Mouse (Mus musculus) cerebellum, adult 11 months (tissue): ENCODE measurements around the gene Cfap43.
A peak's percentile ranks its signal among the peaks of the same experiment; 100 is the strongest.

ENCODE experiments used
- DNase-seq: peaks from one replicate; pipeline ENCODE4 v3.0.0; 2022

Cfap43 gene

DNA sequence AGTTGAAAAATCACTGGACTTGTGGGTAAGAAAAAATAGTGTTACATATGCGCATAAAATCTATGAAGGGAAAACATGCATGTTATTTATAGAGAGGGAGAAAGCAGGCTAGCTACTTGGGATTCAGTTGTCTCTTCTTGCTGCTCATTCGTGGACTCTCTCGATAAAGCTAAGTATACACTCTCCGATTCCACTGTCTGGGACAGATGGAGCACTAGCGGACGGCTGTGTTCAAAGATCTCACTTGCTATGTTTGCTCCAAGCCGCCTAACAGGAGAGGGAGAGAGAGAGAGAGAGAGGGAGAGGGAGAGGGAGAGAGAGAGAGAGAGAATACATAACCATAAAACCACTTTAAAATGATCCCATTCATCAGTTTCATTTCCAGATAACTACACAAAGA is 138.9 kb downstream of the Cfap43 start:
- DNase-seq = no peak

DNA sequence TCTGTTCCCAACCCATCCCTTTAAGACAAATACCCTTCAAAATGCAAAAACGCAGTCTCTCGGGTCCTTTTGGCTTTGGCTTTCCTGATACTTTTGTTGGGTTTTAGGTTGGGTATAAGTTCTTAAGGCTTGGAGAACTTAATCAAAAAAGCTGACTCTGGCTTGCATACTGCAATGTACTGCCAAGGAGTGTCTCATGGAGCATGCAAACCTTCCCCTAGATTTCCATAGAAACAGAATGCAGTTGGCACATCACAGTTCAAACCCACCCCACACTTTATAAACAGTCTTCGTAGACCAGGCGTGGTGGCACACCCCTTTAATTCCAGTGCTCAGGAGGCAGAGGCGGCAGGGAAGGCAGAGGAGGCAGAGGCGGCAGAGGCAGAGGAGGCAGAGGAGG is 141.2 kb downstream of the Cfap43 start:
- DNase-seq = no peak

GRCm38 (mm10) chr19:47755625-47756024 is 163.5 kb downstream of the Cfap43 start:
- no peak for DNase-seq

DNA sequence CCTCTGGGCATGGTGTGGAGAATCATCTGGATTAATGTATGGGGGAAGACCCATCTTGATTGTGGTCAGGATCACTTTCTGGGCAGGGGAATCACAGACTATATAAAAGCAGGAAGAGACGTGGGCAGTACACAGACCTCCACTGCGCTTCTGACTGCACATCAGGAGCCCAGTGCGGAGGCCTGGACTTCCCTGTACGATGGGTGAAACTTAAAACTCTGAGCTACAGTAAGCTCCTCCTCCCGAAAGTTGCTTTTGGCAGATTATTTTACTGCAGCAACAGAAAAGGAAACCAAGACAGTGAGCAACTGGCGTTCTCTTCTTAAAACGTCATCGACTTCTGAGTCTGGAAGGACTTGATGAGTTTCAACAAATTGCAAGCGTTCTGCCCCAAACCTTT is 164.2 kb downstream of the Cfap43 start:
- no peak for DNase-seq

DNA sequence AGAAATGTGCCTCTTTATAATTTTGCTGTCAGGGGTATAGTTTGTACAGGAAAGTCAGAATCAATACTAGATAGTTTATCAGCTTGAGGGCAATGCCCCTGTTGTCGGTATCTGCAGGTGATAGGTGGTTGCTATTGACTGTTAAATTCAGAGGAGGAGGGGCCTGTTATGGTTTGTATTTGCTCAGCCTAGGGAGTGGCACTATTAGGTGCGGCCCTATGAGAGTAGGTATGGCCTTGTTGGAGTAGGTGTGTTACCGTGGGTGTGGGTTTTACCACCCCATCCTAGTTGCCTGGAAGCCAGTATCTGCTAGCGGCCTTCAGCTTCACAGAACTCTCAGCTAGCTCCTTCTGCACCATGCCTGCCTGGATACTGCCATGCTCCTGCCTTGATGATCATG is 165.2 kb downstream of the Cfap43 start:
- no peak for DNase-seq

- DNase-seq = no peak
Observed at GRCm38 (mm10) chr19:47752456-47752855, 166.6 kb downstream of the Cfap43 start.

DNA sequence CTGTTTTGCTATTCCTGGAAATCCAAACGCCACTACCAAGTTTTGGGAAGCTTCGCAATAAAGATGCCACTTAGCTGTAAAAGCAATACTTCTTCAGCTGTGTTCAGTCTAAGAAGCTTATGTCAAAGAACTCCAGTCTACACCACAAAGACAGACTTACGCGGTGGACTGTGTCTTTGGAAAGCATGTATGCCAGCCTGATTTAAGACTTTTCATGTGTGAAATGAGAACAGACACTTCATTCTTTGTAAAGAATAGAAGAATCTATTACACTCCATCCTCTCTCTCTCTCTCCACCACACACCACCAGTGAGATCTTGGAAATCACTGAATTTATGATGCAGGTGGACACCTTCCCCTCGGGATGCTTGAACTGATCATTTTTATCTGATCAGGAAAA is 168.7 kb downstream of the Cfap43 start:
- DNase-seq = no peak

- DNase-seq = no peak
Observed at GRCm38 (mm10) chr19:47748950-47749349, 170.1 kb downstream of the Cfap43 start.

DNA sequence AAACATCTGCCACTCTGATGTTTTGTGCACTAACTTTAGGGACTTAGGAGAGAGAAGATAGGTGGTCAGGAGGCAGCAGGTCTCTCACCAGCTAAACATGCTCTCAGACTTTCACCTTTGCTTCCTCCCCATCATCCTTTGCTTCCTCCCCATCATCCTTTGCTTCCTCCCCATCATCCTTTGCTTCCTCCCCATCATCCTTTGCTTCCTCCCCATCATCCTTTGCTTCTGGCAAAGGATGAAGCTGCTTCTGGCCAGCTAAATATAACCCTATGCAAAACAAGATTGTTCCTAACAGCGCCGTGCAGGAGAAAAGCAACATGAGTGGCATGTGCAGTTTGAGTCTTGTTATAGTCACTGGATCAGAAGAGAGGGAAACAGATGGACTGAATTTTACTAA is 172.0 kb downstream of the Cfap43 start:
- no peak for DNase-seq

- DNase-seq = peak; percentile 65
Observed at GRCm38 (mm10) chr19:47731931-47732330, 187.2 kb downstream of the Cfap43 start.

DNA sequence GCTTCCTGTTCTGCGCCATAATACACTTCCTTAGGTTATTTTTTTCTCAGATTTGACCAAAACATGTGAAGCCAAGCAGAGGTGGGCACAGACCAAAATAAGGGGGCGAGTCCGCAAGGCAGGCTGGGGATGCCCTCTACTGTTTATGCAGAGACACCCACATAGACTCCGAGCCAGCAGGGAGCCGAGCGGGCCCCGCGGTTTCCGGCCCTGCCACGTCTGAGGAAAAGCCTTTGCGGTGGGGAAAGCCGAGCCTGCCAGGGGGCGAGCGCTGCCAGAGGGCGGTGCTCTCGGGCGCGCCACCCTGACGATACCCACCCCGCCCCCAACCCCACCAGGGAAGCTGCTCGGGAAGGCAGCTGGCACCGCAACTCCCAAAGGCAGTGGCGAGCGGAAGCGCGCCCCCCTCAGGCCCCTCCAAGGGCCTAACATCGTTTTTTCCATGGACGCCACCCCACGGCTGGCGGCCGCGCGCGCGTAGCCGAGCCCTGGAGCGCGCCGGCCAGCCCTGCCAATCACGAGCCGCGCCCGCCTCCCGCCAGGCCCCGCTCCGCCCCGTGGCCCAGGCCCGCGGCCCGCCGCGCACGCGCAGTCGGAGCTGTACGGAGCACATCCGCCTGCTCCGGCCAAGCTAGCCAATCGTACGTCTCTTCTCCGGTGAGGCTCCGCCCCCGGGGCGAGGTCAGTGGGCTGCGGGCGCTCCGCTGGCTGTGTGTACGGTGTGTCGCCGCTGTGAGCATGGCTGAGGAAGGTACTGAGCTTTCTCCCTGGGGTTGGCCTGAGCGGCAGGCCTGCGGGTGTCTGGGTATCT is 187.8 kb downstream of the Cfap43 start, which contains the start of gene Sfr1:
Gene Sfr1 (plus strand): TSS at position 612 of the 811 bp plus-strand sequence.
- peak; percentile 100 for DNase-seq

DNA sequence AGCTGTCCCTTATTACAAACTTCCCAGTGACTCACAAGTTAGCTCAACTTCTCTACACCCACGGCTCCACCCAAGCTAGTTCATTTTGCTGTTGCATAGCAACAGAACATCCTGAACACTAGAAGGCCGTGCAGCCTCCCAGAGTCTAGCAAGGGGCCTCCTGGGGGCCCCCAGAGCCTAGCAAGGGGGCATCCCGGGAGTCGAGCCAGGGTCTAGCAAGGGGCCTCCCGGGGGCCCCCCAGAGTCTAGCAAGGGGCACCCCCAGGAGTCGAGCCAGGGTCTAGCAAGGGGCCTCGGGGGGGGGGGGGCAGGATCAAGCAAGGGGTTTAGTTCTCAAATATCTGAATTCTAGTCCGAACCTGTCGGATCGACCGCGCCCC is 188.4 kb downstream of the Cfap43 start:
- peak; percentile 46 for DNase-seq

DNA sequence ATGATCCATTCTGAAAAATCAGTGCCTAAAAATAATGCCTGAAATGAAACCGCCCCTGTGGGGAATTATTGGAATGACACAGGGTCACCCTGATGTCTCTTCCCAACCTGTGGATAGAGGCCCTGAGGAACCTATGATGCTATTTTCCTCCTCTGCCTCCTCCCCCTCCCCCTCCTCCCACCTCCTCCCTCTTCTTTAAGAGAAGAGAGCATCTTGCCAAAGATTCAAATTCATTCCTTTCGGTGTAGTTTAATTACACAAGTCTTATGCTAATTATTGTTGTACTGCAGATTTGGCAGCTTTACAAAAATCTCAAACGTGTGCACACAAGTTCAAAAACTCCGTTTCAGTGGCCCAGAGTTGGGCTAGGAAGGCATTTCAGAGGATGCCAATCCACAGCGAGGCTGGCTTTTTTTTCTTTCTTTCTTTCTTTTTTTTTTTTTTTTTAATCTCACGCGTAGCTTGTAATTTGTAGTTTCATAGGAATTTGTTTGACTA is 193.4 kb downstream of the Cfap43 start:
- no peak for DNase-seq

DNA sequence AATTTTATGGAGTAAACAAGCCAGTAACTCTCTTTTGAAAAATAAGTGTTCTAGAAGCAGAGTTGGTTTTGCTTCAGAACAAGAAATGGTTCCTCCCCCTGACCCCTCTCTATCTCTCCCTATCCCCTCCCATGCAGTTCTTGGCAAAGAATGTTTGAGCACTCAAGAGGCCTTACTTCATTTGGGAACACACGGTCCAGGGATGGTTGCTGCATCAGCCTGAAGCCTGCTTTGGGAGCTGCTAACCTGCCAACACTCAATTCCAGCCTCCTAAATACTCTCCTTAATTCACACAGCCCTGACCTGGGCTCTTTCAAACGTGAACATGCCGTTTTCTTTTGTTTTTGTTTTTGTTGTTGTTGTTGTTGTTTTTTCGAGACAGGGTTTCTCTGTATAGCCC is 194.2 kb downstream of the Cfap43 start:
- no peak for DNase-seq

- no peak for DNase-seq
Observed at GRCm38 (mm10) chr19:47722471-47722870, 196.6 kb downstream of the Cfap43 start.

GRCm38 (mm10) chr19:47719147-47719546 is 199.9 kb downstream of the Cfap43 start:
- DNase-seq = no peak

DNA sequence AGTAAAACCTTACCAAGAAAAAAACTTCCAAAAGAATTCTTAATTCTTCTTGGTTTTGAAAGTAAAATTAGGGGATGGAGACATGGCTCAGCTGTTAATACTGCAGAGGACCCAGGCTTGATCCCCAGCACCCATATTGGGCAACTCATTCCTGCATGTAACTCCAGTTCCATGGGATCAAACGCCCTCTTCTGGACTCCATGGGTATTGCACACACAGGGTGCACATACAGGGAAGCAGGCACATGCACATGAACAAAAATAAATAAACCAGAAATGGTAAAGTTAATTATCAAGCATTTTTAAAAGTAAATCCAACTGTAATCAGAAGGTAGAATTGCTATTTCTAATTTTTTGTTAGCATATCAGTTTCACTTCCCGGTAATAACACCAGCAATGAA is 202.9 kb downstream of the Cfap43 start:
- no peak for DNase-seq

DNA sequence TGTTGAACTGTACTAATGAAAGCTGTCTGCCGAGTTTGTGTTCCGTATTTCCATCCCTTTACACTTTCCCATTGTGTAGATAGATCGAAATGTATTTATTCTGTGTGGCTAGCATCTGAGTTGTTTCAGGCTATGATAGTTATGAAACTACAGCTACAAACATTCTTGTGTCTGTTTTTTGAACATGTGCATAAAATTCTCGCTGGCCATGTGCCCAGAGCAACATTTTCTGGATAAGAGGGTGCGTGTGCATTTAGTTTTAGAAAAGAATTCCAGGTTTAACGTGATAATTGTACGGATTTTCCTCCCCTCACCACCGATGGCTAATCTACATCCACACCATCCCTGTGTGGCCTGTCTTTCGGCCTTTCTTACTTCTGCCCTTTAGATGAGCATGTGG is 205.6 kb downstream of the Cfap43 start:
- DNase-seq = no peak

DNA sequence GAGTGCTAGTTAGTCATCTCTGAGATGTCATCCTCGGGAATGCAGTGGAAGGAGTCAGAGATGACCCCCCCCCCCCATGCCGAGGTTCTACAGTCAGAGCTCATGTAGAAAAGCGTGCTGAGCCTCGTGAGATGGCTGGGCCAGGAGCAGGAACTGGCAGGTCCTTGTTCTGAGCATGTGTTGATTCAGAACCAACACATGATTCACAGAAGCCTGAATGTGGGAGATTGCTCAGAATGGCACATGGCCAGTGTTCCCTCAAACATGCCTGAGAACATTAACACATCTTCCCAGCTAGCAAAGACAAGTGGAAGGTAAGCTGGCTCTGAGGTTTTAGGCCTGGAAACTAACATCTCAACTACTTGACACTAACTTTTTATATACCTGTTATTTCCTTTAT is 208.7 kb downstream of the Cfap43 start:
- DNase-seq = no peak

- DNase-seq = no peak
Observed at GRCm38 (mm10) chr19:47705772-47706309, 213.2 kb downstream of the Cfap43 start.

DNA sequence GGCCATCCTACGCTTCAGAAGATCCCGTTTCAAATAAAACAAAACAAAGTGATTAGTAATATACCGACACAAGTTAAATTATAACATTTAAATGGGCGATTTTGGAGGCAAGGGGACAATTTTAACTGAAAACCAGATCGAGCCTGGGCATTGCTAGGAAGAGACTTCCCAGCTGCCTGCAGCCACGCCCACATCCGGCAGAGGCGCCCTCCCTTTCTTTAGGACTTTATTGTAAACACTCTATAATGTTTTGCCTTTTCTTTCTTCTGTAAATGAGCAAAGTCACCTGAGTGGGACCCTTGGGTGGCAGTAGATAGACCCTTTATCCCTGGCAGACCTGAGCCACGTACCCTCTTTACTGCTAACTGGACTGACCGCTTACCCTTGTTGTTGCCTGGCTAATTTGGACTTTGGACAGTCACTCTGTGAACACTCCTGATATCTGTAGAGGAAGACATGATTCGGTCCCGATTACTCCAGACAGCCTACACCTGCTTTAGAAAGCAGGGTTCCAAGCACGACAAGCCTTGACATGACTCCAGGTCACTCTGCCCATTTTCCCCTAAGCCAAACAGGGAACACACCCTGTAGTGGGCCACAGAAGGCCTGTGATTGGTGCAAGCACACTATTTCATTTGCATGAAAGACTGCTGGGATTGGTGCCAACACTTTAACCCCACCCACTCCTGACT is 213.9 kb downstream of the Cfap43 start:
- DNase-seq = no peak

DNA sequence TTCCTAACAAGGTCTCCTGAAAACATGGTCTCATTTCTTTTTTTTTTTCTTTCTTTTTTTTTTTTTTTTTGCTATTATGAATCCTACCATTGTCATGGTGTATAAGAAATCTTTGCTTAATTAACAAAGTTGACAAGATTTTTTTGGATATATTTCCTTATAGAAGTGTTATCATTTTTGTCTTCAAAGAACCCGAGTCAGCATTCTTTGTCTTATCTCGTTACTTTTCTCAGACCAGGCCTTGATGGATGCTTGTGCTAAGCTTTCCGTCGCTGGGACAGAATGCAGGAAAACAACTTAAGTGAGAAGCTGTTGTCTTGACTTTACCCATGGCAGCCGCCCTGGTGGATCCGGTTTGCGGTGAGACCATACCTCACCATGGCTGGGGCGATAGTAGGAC is 218.6 kb downstream of the Cfap43 start:
- DNase-seq = no peak

GRCm38 (mm10) chr19:47699743-47700142 is 219.3 kb downstream of the Cfap43 start:
- DNase-seq = no peak

- no peak for DNase-seq
Observed at GRCm38 (mm10) chr19:47698266-47698665, 220.8 kb downstream of the Cfap43 start.
